Mouse (Mus musculus) WW6 (cell line): Measurements from ENCODE around the gene Lgi2.

Experiments used
- DNase-seq: peaks from one replicate; pipeline ENCODE4 v3.0.0-alpha.2; 2013; ENCODE audit warnings: low read depth, low spot score

Gene Lgi2

GRCm38 (mm10) chr5:52537024-52537423 lies 29.2 kb downstream of the Lgi2 start:
- no peak for DNase-seq

GRCm38 (mm10) chr5:52534798-52535590 lies 31.3 kb downstream of the Lgi2 start:
- DNase-seq = no peak

GRCm38 (mm10) chr5:52533705-52534104 lies 32.6 kb downstream of the Lgi2 start:
- DNase-seq = no peak

- DNase-seq = no peak
Measured at GRCm38 (mm10) chr5:52528545-52528944, 37.7 kb downstream of the Lgi2 start.

- no peak for DNase-seq
Measured at GRCm38 (mm10) chr5:52526324-52526986, 39.8 kb downstream of the Lgi2 start.

- no peak for DNase-seq
Measured at GRCm38 (mm10) chr5:52524207-52524606, 42.1 kb downstream of the Lgi2 start.

GRCm38 (mm10) chr5:52519921-52520320 lies 46.3 kb downstream of the Lgi2 start:
- DNase-seq = no peak

GRCm38 (mm10) chr5:52516072-52516476 lies 50.2 kb downstream of the Lgi2 start:
- no peak for DNase-seq

GRCm38 (mm10) chr5:52515246-52516021 lies 50.8 kb downstream of the Lgi2 start:
- no peak for DNase-seq

GRCm38 (mm10) chr5:52511089-52511488 lies 55.2 kb downstream of the Lgi2 start:
- no peak for DNase-seq

- DNase-seq = no peak
Measured at GRCm38 (mm10) chr5:52509416-52509815, 56.8 kb downstream of the Lgi2 start.

- no peak for DNase-seq
Measured at GRCm38 (mm10) chr5:52504666-52505065, 61.6 kb downstream of the Lgi2 start.

GRCm38 (mm10) chr5:52504148-52504547 lies 62.1 kb downstream of the Lgi2 start:
- DNase-seq = no peak

- no peak for DNase-seq
Measured at GRCm38 (mm10) chr5:52495671-52496070, 70.6 kb downstream of the Lgi2 start.

GRCm38 (mm10) chr5:52491496-52491895 lies 74.8 kb downstream of the Lgi2 start:
- DNase-seq = no peak

GRCm38 (mm10) chr5:52487559-52488430 lies 78.5 kb downstream of the Lgi2 start:
- DNase-seq = no peak
